In genomic region chr14:115044016-115044415, GRCm38 (mm10) we compare ENCODE assay signal across 10 mouse cellular contexts. TPM values are rescaled to one million over a fixed set of nuclear protein-coding genes. Genes with fewer than 3 reads are reported as not detected.
DNase-seq lines count a peak whose midpoint lies in the region; ATAC-seq and TF ChIP-seq lines count a peak whose summit lies in the region.
"Had no signal": no experiment of that assay in that cellular context is flagged by ENCODE, and none has a peak within 500 bp of the region (broad histone marks: within the 10 kb centered on the region; RNA-seq: fewer than 3 reads in every experiment).

No protein-coding gene starts in this region.

- peak overlapping the region; percentile 6; the same call in 1 of the 2 replicates for H3K9ac ChIP-seq in lung, embryonic 14.5 days
- H3K9ac ChIP-seq in embryonic facial prominence, embryonic 13.5 days: no peak overlapping the region
- H3K9ac ChIP-seq in hindbrain, postnatal 0 days (replicated peaks; ENCODE audit: low read length): no peak overlapping the region
- no peak overlapping the region for H3K9ac ChIP-seq in midbrain, embryonic 16.5 days (ENCODE audit: low read depth, low read length)

- H3K27ac ChIP-seq in lung, embryonic 14.5 days (ENCODE audit: low read depth): no peak overlapping the region
- H3K27ac ChIP-seq in embryonic facial prominence, embryonic 13.5 days: no peak overlapping the region
- H3K27ac ChIP-seq in hindbrain, postnatal 0 days: no peak overlapping the region
- no peak overlapping the region for H3K27ac ChIP-seq in midbrain, embryonic 16.5 days (ENCODE audit: low read length)

- peaks cover 7% of the 10 kb centered on the region; the same call in 1 of the 2 replicates for H3K4me1 ChIP-seq in lung, embryonic 14.5 days (ENCODE audit: insufficient read depth)
- peaks cover 19% of the 10 kb centered on the region for H3K4me1 ChIP-seq in embryonic facial prominence, embryonic 13.5 days
- 0 out of 2 replicates have a peak, but pooled peaks cover 2% of the 10 kb centered on the region for H3K4me1 ChIP-seq in hindbrain, postnatal 0 days (ENCODE audit: insufficient read depth, low read length)
- H3K4me1 ChIP-seq in midbrain, embryonic 16.5 days (ENCODE audit: control insufficient read depth, insufficient read depth, low read length): peaks cover 26% of the 10 kb centered on the region

- ATAC-seq in lung, embryonic 14.5 days (ENCODE audit: insufficient read depth): no peak
- ATAC-seq in embryonic facial prominence, embryonic 13.5 days (ENCODE audit: insufficient number of reproducible peaks, insufficient read depth, low FRiP score, low TSS enrichment, low read depth): no peak
- no peak for ATAC-seq in hindbrain, postnatal 0 days
- no peak for ATAC-seq in midbrain, embryonic 16.5 days
- ATAC-seq in granulocyte monocyte progenitor cell, adult 5-6 weeks (replicated peaks; ENCODE audit: poor library complexity, severe bottlenecking): no peak
- ATAC-seq: Patski had no signal

- DNase-seq in lung, embryonic 14.5 days: no peak
- DNase-seq in lung, postnatal 36 days: no peak
- no peak for DNase-seq in hindbrain, postnatal 0 days (ENCODE audit: low spot score)
- DNase-seq in layer of hippocampus, postnatal 36 days: no peak
- DNase-seq: gastrocnemius, postnatal 14 days; kidney, adult 2 months had no signal

- peak overlapping the region; percentile 90 for H3K4me2 ChIP-seq in lung, embryonic 14.5 days
- peak overlapping the region; percentile 70; the same call in 1 of the 2 replicates for H3K4me2 ChIP-seq in embryonic facial prominence, embryonic 13.5 days
- H3K4me2 ChIP-seq in hindbrain, postnatal 0 days (ENCODE audit: low read depth, low read length): 0 out of 2 replicates have a peak overlapping the region, but pooled peaks have one; percentile 88
- peak overlapping the region; percentile 31; the same call in 1 of the 2 replicates for H3K4me2 ChIP-seq in midbrain, embryonic 16.5 days (ENCODE audit: low read length)

- 82% methylated on average over 5 of the region's 5 CpGs for WGBS in lung, embryonic 14.5 days
- WGBS in embryonic facial prominence, embryonic 13.5 days: 73% methylated on average over 5 of the region's 5 CpGs
- 83% methylated on average over 5 of the region's 5 CpGs for WGBS in hindbrain, postnatal 0 days
- WGBS in midbrain, embryonic 16.5 days: 79% methylated on average over 5 of the region's 5 CpGs

- no peak for TF ChIP-seq CTCF in lung, embryonic 14.5 days (IDR thresholded peaks at IDR 0.05; ENCODE audit: low read depth)
- no peak for TF ChIP-seq CTCF in hindbrain, postnatal 0 days (IDR thresholded peaks at IDR 0.05; ENCODE audit: low read depth)

- peaks cover 52% of the 10 kb centered on the region for H3K36me3 ChIP-seq in lung, embryonic 14.5 days (ENCODE audit: insufficient read depth)
- peaks cover 42% of the 10 kb centered on the region for H3K36me3 ChIP-seq in embryonic facial prominence, embryonic 13.5 days
- H3K36me3 ChIP-seq in hindbrain, postnatal 0 days (ENCODE audit: insufficient read depth, low read length): peaks cover 15% of the 10 kb centered on the region; the same call in 1 of the 2 replicates
- peaks cover 6% of the 10 kb centered on the region; the same call in 1 of the 2 replicates for H3K36me3 ChIP-seq in midbrain, embryonic 16.5 days (ENCODE audit: control insufficient read depth, insufficient read depth, low read length)

- no peaks in the 10 kb centered on the region for H3K9me3 ChIP-seq in lung, embryonic 14.5 days (ENCODE audit: low read depth, low read length)
- H3K9me3 ChIP-seq in embryonic facial prominence, embryonic 13.5 days: no peaks in the 10 kb centered on the region
- H3K9me3 ChIP-seq in hindbrain, postnatal 0 days (ENCODE audit: low read length): no peaks in the 10 kb centered on the region
- H3K9me3 ChIP-seq in midbrain, embryonic 16.5 days (replicated peaks; ENCODE audit: control insufficient read depth, low read length, poor library complexity, severe bottlenecking): no peaks in the 10 kb centered on the region

- no peaks in the 10 kb centered on the region for H3K27me3 ChIP-seq in lung, embryonic 14.5 days (ENCODE audit: insufficient read depth, low read length)
- no peaks in the 10 kb centered on the region for H3K27me3 ChIP-seq in embryonic facial prominence, embryonic 13.5 days
- H3K27me3 ChIP-seq in hindbrain, postnatal 0 days (ENCODE audit: insufficient read depth, low read length): no peaks in the 10 kb centered on the region
- no peaks in the 10 kb centered on the region for H3K27me3 ChIP-seq in midbrain, embryonic 16.5 days (ENCODE audit: control insufficient read depth, insufficient read depth, low read depth, low read length)

- H3K4me3 ChIP-seq in lung, embryonic 14.5 days (ENCODE audit: low read depth, low read length): peak overlapping the region; percentile 86; the same call in 1 of the 2 replicates
- no peak overlapping the region for H3K4me3 ChIP-seq in embryonic facial prominence, embryonic 13.5 days
- H3K4me3 ChIP-seq in hindbrain, postnatal 0 days (ENCODE audit: low read length): 0 out of 2 replicates have a peak overlapping the region, but pooled peaks have one; percentile 7
- no peak overlapping the region for H3K4me3 ChIP-seq in midbrain, embryonic 16.5 days (ENCODE audit: low read depth, low read length)

RNA-seq across cellular contexts. Expression of gene Gpc5, which starts 48.0 kb away (rescaled TPM):
- polyA plus RNA-seq in lung, embryonic 14.5 days (2014; fragmentation: Nextera tagmentation; extraction: Ambion mirVana): 0.29 and 0.30 TPM in 2 replicates
- polyA plus RNA-seq in embryonic facial prominence, embryonic 13.5 days (2015; fragmentation: Nextera tagmentation; extraction: Ambion mirVana): 1.2 and 1.5 TPM in 2 replicates
- 22.9 and 25.6 TPM in 2 replicates for total RNA-seq in hindbrain, postnatal 0 days (2014; rRNA removed)
- 17.4 and 17.9 TPM in 2 replicates for polyA plus RNA-seq in hindbrain, postnatal 0 days (2015; fragmentation: Nextera tagmentation; extraction: Ambion mirVana)
- polyA plus RNA-seq in midbrain, embryonic 16.5 days (2015; fragmentation: Nextera tagmentation; extraction: Ambion mirVana): 7.4 and 10.4 TPM in 2 replicates
- 10 to 100 TPM; 37.8 to 38.6 TPM for total RNA-seq in layer of hippocampus, postnatal 36 days (2021)
- not detected in 2 replicates for total RNA-seq in granulocyte monocyte progenitor cell, adult 5-6 weeks (2014; fragmentation: Nextera tagmentation)
- total RNA-seq in granulocyte monocyte progenitor cell, adult 5-6 weeks (2017): not detected in 2 replicates
- total RNA-seq: gastrocnemius, postnatal 14 days had no signal

Comparison
In these comparisons a context has a peak if more than half of its experiments do, and no peak if none do; other contexts are left out.
1. H3K4me2 ChIP-seq: peak in every context shown above with its lines; median percentile 90 in lung, embryonic 14.5 days; 88 in hindbrain, postnatal 0 days; 70 in embryonic facial prominence, embryonic 13.5 days; 31 in midbrain, embryonic 16.5 days.
2. H3K4me3 ChIP-seq: peak in lung, embryonic 14.5 days (single experiment) and hindbrain, postnatal 0 days (single experiment); none in embryonic facial prominence, embryonic 13.5 days (single experiment) and midbrain, embryonic 16.5 days (single experiment).